28 mouse cellular contexts compared by ENCODE assay signal in genomic region chr1:191380843-191381242, GRCm38 (mm10).
"Had no signal": no experiment of that assay in that cellular context is flagged by ENCODE, and none has a peak within 500 bp of the region (broad histone marks: within the 10 kb centered on the region; RNA-seq: fewer than 3 reads in every experiment).

No protein-coding gene starts in this region.

- H3K36me3 ChIP-seq: limb, embryonic 10.5 days; limb, embryonic 12.5 days; limb, embryonic 13.5 days; limb, embryonic 15.5 days; liver, embryonic 15.5 days; lung, embryonic 15.5 days; midbrain, embryonic 10.5 days; midbrain, embryonic 12.5 days; midbrain, embryonic 13.5 days; midbrain, embryonic 15.5 days; neural tube, embryonic 12.5 days had no signal

- H3K27me3 ChIP-seq: limb, embryonic 12.5 days; limb, embryonic 13.5 days; limb, embryonic 15.5 days; liver, embryonic 12.5 days; liver, embryonic 13.5 days; liver, embryonic 15.5 days; lung, embryonic 15.5 days; megakaryocyte, embryonic 14.5 days; midbrain, embryonic 12.5 days; midbrain, embryonic 13.5 days; midbrain, embryonic 15.5 days; neural tube, embryonic 12.5 days had no signal

- H3K9me3 ChIP-seq: limb, embryonic 10.5 days; limb, embryonic 12.5 days; limb, embryonic 13.5 days; limb, embryonic 15.5 days; liver, embryonic 12.5 days; liver, embryonic 13.5 days; liver, embryonic 15.5 days; lung, embryonic 15.5 days; megakaryocyte, embryonic 14.5 days; midbrain, embryonic 10.5 days; midbrain, embryonic 12.5 days; midbrain, embryonic 13.5 days; midbrain, embryonic 15.5 days; neural tube, embryonic 12.5 days had no signal

- H3K4me3 ChIP-seq: limb, embryonic 10.5 days; limb, embryonic 12.5 days; limb, embryonic 13.5 days; limb, embryonic 15.5 days; liver, embryonic 12.5 days; liver, embryonic 13.5 days; liver, embryonic 15.5 days; lung, embryonic 15.5 days; megakaryocyte, embryonic 14.5 days; midbrain, embryonic 10.5 days; midbrain, embryonic 12.5 days; midbrain, embryonic 13.5 days; midbrain, embryonic 15.5 days; myocyte; neural tube, embryonic 12.5 days had no signal

- DNase-seq: left cerebral cortex, postnatal 4 days; liver; liver, embryonic 13.5 days; liver, postnatal 0 days; lung, adult 18-20 months; lung, adult 2 months; lung, embryonic 14.5 days; lung, postnatal 10 days; lung, postnatal 14 days; lung, postnatal 36 days; lung, postnatal 4 days; midbrain, embryonic 14.5 days had no signal

- H3K4me1 ChIP-seq: limb, embryonic 10.5 days; limb, embryonic 12.5 days; limb, embryonic 13.5 days; limb, embryonic 15.5 days; lung, embryonic 15.5 days; midbrain, embryonic 10.5 days; midbrain, embryonic 12.5 days; midbrain, embryonic 13.5 days; midbrain, embryonic 15.5 days; neural tube, embryonic 12.5 days had no signal

- H3K9ac ChIP-seq: limb, embryonic 12.5 days; limb, embryonic 13.5 days; limb, embryonic 15.5 days; liver, embryonic 12.5 days; liver, embryonic 13.5 days; liver, embryonic 14.5 days; liver, embryonic 15.5 days; liver, postnatal 0 days; lung, embryonic 14.5 days; lung, embryonic 15.5 days; midbrain, embryonic 12.5 days; midbrain, embryonic 13.5 days; midbrain, embryonic 15.5 days; neural tube, embryonic 12.5 days had no signal

- H3K27ac ChIP-seq: limb, embryonic 10.5 days; limb, embryonic 12.5 days; limb, embryonic 13.5 days; limb, embryonic 15.5 days; liver, embryonic 12.5 days; liver, embryonic 13.5 days; liver, embryonic 14.5 days; liver, embryonic 15.5 days; lung, embryonic 15.5 days; macrophage; midbrain, embryonic 10.5 days; midbrain, embryonic 12.5 days; midbrain, embryonic 13.5 days; midbrain, embryonic 15.5 days; neural tube, embryonic 12.5 days had no signal
